Mouse (Mus musculus) T-helper 17 cell (primary cell): Measurements from ENCODE around the gene Zfp618.

ENCODE experiments used
- in situ Hi-C, 2 experiments: fragments of 300-600 bp; cut with MboI, MseI; formaldehyde crosslinking; loops; 1 replicate in 1 of 2; 2 replicates in 1 of 2; pipeline ENCODE4 v1.15.1; 2025; ENCODE audit warnings: high pct_unique_total_duplicates in 2 of 2

Gene Zfp618

DNA sequence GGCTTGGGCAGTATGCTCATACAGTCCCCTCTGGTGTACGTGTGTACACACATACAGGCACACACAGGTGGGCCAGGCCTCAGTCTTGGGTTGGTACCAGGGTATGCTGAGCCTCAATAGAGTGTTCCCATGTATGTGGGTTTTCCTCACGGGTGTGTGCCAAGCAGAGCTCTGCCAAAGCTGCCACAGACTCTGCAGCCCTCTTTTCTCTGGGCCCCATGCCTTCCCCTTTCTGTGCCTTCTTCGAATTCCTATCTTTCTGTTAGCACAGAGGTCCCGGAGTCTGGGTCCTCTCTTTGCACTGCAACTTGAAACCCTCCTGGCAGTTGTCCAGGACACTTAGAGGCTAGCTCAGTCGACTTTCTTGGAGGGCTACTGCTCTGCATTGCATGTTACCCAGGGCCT lies 33.1 kb downstream of the Zfp618 start:
- in situ Hi-C loops, result no loop called here

DNA sequence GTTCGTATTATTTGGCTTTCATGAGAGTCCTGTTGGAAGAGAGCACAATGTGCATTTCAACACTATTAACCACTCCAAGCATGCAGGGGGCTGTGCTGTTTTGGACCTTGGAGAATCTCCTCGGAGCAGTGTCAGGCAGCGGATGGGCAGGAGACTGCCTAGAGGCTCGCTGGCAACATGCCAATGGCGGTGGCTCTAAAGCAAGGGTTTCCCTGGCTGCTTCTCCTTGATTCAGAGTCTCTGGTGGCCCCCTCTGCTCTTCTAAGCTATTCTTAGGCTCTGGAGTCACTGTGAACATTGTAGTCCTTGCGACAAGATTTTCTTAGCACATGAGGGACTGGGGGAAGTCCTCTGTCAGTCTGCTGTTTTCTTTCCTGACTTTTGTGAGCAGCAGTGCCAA lies 33.5 kb downstream of the Zfp618 start:
- in situ Hi-C loops, result no loop called here

DNA sequence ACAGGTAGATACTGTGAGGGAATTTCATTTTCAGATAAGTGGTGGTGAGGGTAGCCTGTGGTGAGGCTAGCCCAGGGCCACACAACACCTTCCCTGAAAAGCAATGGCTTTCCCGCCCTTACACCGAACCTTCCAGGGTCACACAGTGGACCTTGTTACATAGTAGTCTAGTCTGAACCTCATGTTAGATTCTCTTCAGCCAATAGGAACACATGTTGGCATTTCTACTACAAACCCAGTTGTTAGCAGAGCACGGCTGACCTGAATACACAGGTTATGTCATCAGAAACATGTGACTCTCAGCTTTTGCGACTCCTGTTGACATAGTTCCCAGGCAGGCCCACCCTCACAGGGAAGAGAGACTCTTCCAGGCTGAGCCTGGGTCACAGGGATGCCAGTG lies 33.9 kb downstream of the Zfp618 start:
- in situ Hi-C loops, result no loop called here

DNA sequence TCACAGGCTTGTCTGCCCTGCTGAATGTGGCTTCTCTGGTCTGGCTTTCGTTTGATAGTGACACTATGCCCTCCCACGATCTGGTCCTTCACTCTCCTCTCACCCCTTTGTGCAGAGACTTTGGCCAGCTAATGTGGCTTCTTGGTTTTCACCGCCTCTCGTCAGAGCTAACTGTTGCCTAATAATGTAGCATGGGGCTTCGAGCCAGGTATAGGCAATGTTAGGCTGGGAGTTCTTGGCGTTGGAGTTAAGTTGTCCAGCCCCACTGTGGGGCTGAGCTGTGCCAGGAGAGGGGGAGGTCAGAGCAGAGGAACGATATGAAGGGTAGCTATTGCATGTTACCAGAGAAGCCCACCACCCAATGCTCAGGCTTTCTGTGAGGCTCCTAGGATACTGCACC lies 34.5 kb downstream of the Zfp618 start:
- in situ Hi-C loops, result no loop called here

DNA sequence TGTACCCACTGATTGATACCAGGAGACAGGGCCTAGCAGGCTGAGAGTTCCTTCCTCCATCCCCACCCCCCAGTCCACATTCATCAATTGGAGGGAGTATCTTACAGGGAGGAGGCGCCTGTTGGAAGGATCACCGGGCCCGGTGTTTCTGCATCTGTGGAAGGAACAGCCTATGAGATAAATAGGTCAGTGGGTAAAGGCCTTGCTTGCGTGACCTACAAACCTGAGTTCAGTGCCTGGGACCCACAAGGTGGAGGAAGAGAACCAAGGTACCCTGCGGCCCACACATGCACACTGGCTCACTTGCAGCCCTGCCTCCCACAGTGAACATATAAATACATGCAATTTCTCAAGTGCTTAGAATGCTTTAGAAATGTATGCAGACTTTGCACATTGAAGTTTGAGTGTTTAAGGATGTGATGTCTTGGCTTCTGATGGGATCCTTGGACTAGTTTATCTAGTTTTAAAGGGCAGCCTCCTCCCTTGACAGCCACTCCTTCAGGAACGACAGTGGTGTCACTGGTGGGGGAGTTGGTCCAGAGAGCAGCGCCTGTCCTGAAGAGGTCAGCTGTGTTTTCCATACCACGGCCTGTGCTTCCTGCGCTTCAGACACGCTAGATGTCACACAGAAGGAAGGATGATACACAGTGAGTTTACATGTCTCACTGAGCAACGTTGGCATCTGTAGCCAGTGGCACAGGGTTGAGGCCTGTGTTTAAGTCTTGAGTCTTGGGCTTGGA lies 35.1 kb downstream of the Zfp618 start:
- in situ Hi-C loops, result no loop called here

DNA sequence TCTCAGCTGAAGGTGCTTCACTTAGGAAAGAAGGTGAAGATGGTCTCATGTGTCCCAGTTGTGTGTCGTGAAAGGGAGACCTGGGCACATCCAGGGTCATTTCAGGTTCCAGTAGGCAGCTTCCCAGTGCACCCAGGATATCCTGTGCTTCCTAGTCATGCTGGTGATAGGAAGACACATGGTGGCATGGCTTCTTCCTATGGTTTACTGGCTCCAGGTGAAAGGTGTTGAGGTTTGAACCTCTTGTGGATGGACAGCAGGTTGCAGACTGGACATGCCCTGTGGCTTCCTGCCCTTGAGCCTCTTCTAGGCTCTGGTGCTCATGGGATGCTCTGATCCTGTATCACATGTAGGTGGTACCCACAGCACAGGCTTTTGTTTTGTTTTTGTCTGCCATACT lies 37.0 kb downstream of the Zfp618 start:
- in situ Hi-C loops, result no loop called here

DNA sequence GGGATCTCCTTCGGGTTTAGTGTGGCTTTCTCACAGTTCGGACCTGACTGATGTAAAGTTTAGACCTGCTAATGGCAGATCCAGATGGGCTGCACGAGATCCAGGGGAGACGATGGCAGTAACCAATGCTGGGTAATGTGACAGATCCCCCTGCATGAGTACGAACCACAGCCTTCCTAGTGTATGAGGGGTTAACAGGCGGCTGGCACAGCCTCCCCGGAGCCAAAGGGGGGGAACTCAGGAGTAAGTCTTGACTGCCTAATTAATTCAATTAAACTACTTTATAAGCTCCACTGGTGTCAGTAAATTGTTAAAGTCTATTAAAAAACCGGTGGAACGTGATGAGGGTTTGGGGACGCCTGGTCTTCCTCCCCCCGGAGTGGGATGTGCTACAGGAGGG lies 39.1 kb downstream of the Zfp618 start:
- in situ Hi-C loops, result no loop called here

DNA sequence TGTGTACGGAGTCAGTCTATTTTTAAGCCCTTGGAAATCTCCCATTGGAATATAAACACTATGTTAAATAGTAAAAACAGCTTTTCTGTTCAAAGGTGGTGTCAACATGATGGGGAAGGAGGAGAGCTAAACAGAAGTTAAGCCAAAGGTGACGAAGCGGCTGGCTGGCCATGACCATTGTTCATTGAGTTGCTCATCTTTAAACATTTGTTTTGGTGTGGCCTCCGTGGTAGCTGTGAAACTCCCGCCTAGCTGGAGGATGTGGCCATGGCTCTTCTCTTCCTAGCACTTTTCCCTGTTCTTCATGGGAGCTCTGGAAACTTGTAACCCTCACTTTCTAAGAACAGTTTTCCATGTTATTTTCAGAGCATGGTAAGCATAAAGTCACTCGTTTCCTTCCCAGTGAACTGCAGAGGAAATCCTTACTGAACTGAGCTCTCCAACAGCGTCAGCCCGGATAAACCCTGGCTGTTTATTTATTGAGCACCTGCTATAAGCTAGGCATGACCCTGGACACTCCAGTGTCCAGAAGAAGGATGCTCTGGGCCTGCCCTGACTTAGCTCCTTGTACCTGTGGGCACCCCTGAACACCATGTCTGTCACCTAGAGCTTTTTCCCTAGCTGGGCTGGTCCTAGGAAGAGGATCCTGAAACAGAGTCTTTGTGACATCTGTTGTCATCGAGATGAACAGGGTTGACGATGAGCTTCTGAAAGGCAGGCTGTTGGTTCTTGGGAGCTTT lies 40.2 kb downstream of the Zfp618 start:
- in situ Hi-C loops, result no loop called here

DNA sequence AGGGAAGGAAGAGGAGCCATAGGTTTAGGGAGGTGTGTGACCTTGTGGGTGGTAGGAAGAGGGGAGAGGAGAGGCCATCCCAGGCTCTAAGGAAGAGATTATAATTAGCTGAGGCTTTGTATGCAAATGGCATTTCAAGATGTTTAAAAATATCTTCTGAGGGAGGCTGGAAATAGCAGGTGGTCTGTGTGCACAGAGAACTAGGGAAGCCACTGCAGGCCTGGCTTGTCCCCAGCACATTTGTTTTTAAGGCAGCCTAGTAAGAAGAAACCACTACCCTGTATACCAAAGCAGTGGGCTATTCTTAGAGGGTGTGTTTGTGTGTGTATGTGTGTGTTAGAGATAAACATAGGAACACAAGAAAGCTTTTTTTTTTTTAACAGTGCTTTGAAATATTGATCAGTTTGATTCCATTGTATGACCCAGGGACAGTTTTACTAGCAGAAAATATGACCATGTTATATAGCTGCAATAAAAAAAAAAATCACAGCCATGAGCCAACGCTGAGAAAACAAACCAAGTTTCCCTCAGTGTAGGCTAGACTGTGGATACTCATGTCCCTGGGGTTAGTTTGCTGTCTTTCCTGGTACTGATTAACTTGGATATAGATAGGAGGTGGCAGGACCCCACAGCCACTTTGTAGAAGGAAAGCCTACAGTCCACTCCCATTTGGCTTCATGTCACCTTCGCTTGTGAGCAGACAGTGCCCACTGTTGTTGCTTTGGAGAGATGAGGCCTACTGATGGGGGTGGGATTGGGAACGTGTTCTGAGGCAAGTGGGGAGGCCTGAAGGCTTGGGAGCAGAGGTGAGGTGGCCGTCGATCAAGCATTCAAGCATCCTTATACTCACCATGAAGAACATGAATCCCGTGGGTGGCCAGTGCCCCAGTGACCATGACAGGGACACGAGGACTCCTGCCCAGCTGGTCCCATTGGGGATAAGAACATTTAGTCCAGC lies 41.1 kb downstream of the Zfp618 start:
- in situ Hi-C loops, result no loop called here

DNA sequence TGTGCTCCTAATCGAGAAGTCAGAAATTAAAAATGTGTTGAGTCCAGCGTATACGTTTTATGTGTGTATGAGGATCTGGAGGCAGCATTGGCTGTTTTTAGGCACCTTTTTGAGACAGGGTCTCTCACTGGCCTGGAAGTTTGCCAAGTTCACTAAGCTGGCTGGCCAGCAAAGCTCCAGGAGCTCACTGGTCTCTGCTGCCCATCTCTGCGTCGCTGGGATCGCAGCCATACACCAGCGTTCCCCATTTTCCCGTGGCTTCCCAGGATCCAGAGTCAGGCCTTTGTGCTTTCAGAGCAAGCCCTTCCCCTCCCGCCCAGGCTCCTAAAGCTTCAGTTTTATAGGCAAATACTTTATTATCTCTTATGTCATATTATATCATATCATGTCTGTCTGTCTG lies 42.8 kb downstream of the Zfp618 start:
- in situ Hi-C loops, result no loop called here

DNA sequence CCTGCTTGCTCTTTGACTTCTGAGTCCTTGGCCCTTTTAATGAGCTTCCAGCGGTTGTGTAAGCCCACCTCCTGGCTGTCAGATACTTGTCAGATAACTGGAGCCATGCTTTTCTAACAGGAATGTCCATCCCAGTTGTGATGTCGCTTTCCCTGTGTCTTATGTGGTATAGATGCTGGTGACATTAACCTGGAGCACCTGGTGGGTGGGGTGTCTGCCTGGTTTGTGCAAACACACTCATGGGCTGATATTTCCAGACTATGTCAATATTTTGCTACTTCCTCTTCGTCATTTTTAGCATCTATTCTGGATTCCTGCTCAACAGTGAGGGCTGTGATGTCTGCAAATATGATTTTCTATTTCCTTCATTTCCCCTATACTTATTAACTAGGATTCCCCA lies 43.4 kb downstream of the Zfp618 start:
- in situ Hi-C loops, result no loop called here

DNA sequence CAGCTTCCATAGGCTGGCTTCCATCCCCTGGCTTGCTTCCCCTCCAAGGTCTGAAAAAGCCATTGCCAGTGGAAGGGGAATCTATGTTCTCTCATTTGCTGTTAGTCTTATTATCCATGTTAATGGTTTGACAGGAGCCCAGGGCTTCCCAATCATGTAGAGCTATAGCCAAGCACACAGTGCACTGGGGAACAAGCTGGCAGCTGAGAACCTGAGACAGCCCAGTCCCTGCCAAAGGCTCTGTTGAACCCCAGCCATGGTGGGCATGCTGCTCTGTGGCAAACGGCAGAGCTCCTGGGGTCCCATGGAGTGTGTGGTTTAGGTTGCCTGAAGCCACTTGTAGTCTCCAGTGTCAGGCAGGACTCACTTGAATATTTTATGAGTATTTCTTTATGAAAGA lies 44.4 kb downstream of the Zfp618 start:
- in situ Hi-C loops, result no loop called here

DNA sequence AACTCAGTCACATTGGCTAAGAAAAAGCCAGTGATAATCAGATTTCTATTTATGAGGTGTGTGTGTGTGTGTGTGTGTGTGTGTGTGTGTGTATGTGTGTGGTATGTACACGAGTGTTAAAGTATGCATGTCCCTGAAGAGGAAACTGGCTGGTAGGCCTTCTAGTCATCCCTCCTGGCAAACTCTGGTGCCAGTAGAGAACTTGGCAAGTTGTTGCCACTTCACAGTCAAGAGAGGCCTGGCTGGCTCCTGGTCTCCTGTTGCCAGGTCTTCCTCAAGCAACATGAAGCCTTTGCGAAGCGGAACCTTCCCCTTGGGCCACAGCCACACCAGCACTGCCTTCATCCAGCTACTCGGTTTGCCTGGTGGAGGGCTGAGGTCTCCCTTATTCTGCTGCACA lies 44.9 kb downstream of the Zfp618 start:
- in situ Hi-C loops, result no loop called here

DNA sequence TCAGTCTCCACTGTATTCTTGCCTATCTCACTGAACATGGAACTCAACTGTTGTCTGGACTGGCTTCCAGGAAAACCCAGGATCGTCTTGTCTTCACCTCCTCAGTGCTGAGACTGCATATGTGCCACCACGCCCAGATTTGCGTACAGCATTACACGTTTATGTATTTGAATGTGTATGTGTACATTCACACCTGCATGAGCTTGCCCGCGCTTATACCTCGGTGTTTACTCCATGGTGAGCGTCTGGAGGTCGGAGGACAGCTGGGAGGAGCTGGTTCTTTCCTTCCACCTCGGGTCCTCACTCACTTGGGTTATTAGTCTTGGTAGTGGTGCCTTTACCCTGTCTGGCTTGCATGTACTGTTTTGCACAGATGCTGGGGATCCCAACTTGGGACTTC lies 53.2 kb downstream of the Zfp618 start:
- in situ Hi-C loops, result no loop called here

DNA sequence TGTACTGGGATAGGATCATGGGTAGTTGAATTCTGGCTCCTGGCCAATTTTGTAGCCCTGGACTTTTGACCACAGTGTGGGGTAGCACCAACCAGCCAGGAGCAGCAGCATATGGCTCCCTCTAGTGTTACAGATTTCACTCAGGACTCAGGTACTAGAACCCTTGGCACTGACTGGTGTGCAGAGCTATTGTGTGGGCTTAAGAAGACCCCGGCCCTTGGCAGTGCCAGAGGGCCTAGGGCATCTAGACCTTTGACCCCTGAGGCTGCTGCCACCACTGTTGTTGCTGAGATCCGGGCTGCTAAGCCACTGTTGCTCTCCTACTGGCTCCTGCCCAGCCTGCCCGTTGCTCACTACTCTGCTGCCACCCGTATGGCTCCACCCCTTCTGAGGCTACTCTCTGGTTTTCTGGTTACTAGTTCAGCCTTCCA lies 54.1 kb downstream of the Zfp618 start:
- in situ Hi-C loops, result no loop called here

DNA sequence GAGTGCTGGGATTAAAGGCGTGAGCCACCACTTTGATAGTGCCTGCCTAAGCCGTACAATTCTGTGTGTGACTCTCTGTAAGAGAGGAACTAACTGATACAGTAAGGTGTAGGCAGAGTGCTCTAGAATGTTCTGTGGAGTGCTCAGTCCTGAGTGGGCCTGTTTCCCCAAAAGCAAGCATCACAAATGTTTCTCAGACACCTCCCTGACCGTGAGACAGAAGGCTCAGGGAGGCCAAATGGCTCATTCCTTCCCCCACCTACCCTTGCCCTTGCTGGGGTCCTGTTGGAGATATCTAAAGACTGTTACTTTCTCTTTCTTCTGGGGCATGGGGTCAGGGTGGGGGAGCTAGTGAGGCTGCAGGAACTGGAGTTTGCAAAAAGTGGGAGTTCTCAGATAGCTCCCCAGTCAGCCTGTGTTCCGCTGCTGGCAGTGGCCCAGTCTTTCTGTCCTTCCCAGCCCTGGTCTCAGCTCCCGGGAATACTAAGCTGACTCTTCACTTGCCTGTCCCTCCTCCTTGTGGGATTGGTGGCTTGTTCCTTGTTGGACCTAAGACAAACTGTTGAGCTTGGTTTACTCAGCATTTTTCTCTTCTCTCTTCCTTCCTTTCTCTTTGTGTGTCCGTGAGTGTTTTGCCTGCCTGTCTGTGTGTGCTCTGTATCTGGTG lies 55.8 kb downstream of the Zfp618 start:
- in situ Hi-C loops, result no loop called here

DNA sequence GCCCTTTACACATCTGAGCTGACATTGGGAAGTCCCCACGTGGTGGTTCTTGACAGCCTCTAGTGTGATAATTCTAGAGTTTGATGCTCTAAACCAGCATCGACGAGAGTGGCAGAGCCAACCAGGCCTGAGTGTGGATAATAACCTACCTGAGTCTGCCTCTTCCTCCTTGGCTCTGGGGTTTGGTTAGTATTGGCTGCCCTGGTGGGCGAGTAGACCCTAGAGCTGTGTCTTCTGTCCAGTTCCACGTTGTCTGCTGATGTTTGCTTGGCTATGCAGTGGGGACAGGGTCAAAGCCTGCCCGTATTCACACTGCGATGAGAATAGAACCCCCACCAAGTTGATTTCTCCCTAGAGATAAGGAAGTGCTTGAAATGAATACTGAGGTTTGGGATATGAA lies 58.1 kb downstream of the Zfp618 start:
- in situ Hi-C loops, result no loop called here

DNA sequence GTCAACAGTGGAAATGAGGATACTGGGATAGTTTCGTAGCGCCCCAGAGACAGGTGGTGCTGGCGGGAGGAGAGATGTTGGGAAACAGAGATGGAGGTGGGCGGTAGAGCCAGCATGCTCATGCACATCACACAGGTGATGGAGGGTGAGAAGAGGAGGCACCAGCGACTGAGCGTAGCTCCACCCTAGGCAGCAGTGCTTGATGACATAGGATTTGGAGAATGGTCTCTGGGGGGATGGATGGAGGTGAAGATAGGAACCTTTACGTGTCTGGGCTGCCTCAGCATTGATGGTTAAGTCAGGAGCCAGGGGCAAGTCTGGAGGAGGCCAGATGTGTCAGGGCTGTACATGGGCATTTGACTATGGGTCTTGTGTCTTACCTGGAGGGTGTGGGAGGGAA lies 58.7 kb downstream of the Zfp618 start:
- in situ Hi-C loops, result no loop called here

DNA sequence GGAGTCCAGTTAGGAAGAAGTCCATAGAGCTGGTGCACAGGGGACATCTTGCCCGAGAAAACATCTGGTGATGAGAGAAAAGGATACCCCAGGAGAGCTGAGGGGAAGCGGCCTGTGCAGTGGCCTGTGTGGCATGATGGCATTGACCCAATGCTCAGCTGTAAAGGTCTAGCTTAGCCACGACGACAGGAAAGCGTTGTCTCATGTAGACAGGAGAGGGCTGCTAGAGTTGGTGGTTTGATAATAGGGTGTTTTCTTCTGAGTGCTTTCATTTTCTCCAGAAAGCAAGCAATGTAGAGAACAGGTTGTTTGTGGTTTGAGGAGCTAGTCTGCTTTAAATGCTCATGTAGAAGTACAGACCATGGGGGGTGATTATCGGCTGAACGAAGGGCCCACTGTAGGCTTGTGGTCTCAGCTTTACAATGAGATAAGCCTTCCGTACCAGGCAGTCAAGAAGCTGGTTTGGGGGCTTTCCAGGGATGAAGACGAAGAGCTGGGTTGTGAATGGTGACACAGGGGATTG lies 59.4 kb downstream of the Zfp618 start:
- in situ Hi-C loops, result no loop called here

DNA sequence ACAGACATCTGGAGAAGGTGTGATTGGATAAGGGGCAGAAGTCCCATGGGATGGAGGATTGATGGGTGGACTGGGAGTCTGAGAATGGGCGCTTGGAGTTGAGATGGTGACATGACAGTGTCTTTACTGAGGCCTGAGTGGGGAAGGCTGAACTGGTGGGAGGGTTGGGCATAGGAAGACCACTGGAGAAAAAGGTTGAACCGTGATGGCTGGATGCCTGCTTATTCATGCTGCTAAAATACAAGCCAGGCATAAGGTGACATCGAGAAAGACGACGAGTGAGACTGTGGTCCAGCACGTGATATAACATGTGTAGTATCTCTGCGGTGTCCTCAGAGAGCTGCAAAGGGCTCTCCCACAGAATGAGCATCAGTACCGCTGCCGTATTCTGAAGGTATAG lies 59.9 kb downstream of the Zfp618 start:
- in situ Hi-C loops, result no loop called here

DNA sequence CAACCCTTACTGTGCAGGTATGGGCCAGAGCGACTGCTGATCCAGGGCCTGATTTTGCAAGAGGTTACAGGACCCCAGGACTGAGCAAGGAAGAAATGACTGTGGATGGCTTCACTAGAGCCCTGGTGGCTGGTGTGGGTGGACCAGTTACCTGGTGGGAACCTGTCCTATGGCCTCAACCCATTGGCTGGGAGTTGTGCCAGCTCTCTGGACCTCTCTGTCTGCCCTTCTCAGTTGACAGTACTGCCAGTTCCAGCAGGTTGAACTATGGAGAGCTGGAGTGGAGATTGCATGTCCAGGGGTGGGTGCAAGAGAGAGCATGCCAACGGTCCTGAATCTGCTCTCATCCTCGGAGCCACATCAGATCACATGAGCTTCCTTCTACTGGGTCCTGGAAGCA lies 60.9 kb downstream of the Zfp618 start:
- in situ Hi-C loops, result no loop called here
